Mouse (Mus musculus) T-helper 17 cell (primary cell): ENCODE results near the gene Col5a2.
"Not testable (repeated sequence)": the region's sequence is repeated elsewhere in the genome, so short reads cannot be mapped to it uniquely, and the experiment has no call there.

Source experiments
- in situ Hi-C, 2 experiments: fragments of 300-600 bp; cut with MboI, MseI; formaldehyde crosslinking; loops; 1 replicate in 1 of 2; 2 replicates in 1 of 2; pipeline ENCODE4 v1.15.1; 2025; ENCODE audit warnings: high pct_unique_total_duplicates in 2 of 2

Col5a2 gene

DNA sequence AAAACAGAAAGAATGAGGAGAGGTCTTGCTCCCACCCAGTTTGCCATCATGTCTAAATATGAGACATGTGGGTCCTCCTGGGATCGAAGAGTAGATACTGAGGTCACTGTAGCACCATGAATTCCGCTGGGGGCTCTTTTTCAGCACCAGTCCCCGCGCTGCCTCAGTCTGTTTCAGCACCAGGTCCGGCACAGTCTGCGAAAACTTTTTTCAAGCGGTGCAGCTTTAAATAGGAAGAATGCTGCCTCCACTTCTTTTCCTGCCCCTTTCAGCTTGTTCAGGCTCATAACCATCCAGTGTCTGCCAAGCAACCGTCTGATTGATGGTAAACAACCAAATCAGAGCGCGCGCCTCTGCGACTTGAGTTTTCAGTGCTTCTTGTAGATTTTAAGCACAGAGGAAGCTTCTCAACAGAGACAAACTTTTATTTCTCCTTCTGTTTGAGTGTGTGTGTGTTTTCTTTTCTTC lies at the start of gene Col5a2:
TSS of gene Col5a2 (minus strand) at position 418 of the 468 bp plus-strand sequence.
- in situ Hi-C loops = no loop called here

DNA sequence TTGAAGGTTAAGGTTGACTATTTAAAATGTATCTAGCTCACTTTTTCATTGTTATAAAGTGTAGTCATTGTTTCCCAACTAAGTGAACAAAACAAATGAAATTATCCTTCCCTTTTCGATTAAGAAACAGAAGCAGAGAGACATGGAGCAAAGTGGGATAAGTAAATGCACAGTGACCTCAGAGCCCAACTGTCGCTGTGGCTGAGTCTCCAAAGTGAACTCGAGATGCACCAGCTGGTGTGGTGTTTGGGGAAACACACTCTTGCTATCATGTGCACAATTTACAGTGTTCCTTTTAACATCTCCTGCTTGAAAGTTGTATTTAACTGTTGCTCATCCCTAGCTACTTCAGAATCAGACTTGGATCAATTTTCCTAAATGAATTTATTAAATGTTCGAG lies 47.4 kb upstream of the Col5a2 start:
- in situ Hi-C loops = no loop called here

DNA sequence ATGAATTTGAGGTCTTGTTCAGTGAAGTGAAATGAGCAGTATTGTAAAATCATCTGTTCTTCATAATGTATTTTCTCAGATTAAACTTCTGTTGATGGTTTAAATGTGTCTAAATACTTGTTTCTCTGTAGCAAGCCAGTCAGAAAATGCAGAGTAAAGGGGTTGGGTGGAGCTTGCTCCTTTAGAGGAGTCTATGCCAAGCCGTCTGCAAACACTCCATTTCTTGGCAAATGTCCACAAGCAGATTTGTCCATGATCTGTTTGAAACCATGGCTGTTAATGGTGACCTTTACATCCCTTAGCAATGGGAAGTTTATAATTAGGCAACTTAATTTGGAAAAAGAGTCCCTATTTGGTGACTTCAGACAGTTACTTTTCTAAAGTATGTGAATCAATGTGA lies 38.8 kb upstream of the Col5a2 start:
- in situ Hi-C loops = no loop called here

DNA sequence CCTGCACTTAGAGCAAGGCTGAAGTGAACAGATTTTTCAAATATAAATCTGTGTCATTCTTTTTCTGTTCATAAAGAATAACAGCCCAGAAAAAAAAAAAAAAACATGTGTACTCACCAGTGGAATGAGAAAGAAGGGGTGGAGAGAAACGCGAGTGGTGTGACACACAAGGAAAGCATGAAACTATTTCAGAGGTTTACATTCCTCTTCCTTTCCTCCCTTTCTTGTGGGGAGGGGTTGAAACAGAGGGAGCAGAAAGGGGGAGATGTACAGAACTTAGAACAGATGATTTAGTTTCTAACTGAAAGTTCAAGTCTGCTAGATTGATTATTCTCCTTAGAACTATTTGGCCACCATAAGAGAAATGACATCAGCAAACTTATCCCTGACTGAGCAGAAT lies 38.1 kb upstream of the Col5a2 start:
- in situ Hi-C loops = no loop called here

DNA sequence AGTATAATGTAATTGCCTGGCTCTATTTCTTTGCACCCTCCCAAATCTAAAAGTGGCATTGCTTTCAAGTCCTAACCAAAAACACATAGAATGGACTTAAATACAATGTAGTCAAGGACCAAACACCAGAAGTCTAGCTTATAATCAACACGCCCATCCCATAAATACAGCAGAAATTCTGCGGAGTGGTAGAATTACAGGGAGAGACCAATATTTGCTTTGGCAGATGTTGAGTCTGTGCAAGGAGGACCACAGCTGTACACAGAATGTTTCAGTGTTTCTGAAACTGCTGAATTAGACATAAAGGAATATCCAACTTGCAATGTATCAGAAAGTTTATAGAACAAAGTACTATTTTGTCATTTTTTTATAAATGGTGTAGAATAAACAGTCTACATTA lies 28.4 kb upstream of the Col5a2 start:
- in situ Hi-C loops = no loop called here

DNA sequence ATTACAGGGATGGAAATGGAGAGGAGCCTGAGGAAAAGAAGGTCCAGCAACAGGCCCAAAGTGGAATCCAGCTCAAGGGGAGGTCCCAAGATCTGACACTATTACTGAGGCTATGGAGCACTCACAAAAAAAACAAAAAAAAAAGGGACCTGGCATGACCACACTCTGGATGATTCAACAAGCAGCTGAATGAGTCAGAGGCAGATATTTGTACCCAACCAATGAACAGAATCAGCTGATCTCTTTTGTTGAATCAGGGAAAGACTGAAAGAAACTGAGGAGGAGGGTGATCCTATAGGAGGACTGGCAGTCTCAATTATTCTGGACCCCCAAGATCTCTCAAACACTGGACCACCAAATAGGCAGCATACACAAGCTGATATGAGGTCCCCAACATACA lies 24.4 kb upstream of the Col5a2 start:
- in situ Hi-C loops = not testable (repeated sequence)

DNA sequence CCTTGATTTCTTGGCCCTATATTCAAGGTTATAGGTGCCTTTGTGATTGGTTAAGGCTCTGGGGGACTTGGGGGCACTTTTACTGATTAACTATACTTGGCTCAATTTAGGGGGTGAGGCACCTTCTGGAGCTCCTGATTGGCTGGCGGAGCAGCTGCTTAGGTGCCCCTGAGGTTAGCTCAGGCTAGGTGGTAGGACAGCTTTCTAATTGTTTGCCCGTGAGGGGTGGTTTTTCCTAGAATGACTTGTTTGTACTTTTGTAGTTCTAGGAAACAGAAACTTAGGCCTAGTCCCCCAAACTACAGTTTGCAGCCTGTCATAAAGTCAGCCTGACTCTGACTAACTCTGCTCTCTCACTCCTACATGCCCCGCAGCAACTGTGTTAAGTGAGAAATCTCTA lies 20.5 kb upstream of the Col5a2 start:
- in situ Hi-C loops = no loop called here

DNA sequence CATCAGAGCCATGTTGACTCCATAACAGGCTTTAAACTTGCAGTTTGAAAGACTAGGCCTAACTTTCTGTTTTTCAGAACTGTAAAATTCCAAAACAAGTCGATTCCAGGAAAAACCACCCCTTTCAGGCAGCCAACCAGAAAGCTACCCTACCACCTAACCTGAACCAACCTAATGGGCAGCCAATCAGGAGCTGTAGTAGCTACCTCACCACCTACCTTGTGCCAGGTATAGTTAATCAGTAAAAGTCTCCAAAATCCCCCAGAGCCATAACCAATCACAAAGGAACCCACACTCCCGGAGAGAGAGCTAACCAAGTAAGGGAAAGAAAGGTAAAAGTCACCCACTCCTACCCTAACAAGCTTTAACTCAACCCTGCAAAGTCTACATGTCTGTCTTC lies 18.4 kb upstream of the Col5a2 start:
- in situ Hi-C loops = no loop called here

DNA sequence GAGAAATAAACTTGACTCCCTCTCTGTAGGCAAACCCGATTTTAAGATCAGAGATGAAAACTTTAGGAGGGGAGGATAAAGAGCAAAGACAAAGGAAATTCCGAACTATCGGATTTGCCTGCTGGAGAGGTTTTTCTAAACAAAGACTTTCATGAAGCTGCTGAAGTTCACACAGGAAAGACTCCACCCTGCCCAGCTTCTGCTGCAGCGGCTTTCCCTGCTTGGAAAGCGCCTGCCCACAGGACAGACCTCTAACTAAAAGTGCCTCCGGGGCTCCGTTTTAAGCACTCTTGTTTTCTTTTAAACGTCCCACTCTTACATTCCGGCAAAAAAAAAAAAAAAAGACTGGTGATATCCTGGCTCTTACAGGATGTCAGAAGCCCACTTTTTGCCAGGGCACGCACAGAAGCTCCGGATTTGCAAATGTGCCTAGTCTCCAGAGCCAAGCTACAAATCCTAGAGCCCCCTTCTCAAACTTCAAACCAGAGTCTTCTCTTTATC lies 791 bp downstream of the Col5a2 start:
- in situ Hi-C loops = no loop called here

DNA sequence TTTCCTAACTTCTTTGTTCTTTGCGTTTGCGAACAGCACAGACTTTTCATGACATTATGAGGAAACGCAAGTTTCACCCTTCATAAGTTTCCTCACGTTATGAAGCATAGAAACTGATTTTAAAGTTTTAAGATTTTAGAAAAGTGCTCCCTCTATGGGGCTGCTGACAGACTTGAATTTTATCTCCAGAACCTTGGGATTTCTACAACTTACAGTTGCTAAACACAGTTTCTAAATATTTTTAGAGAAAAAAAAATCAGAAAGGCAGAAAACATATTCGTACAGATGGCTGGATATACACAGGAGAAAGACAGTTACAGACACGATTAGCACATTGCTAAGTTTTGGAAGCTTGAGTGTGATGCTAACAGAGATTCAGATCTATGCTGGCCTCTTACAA lies 1.6 kb downstream of the Col5a2 start:
- in situ Hi-C loops = no loop called here

DNA sequence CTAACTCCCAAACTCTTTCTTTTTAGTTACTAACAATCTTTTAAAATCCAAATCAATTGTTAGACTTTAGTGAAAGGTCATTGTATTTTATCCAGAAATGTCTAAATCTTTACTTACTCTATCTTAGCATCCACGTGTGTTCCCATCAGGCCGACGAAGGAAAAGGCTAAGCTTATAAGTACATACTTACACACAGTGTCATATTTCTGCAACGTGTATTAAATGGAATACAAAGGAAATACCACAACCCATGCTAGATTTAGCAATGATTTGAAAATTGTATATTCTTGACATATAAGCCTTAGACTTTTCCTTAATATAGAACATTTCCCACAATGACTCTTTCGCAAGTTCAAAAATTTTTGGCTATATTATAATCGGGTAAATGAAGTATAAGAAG lies 2.6 kb downstream of the Col5a2 start:
- in situ Hi-C loops = no loop called here

DNA sequence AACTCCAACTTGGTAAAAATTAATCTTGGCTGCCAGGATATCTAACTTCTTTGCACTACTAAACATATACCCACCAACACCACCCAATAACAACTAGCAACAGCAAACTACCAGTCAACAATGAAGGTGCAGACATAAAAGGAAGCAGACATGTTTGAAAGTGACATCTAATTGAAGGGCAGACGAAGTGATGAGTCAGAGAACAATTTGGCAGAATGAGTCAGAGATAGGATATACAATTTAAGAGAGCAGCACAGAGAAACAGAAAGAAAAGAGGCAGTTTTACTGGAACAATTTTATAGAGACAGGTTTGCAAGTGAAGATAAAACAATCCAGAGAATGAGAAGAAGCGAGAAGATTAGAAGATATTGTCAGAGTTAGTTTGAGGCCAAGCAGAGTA lies 8.1 kb downstream of the Col5a2 start:
- in situ Hi-C loops = no loop called here

DNA sequence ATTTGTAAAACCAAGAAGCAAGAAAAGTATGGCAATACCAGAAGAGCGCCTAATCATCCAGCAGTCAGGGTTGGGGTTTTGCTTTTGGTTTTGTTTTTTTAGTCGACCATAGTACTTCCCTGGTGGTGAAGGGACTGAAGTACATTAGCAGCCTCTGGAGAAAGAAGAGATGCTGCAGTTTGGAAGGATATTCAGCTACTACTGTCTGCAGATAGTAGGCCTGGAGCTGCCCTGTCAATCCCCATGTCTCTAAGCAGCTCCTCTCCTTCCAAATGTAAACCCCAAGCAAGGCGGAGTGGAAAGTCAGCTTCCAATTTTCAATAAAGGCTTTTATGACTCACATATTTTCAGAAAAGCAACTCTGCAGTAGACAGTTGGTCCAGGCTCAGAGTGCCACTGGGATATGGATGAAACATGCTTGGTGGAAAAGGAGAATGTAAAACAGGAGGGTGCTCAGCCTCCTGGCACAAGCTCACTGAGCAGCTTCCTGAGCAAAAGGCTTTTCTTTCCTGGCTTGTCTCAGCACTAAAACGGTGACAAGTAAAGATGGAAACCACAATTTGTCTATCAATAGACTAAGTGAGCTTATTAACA lies 10.9 kb downstream of the Col5a2 start:
- in situ Hi-C loops = no loop called here

DNA sequence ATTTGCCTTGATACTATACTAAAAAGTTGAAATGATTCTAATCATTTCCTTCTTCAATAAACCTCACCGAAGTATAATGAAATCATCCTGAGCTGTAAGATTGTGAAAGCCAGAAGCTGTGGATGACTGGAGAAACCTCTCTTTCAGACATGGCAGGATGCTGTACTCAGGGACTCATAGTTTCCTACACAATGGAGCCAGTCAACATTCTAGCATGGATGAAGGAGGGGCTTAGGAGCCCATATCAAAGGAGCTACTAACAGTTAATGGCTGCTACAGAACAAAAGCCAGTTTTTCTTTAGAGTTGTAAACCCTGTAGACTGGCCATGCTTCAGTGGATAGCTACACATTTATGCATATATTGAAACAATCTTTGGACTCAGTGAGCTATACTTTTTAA lies 12.6 kb downstream of the Col5a2 start:
- in situ Hi-C loops = no loop called here

DNA sequence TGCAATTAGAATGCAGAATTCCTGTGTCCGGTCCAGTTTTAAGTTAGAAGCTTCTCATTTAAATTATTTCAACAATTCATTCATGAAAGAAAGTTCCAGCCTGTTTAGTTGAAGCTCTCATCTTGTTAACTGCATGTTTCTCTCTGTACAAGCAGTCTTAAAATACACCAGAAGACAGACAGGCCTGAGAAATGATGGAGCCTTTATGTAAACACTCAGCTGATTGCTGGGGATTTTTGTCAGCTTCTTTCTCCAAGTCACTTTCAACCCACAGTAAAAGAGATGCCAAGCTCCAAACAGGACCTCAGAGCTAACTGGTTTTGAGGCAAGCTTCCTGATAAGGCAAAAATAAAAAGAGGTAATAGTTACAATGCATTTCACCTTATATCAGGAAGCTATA lies 14.8 kb downstream of the Col5a2 start:
- in situ Hi-C loops = loop anchor here in 1 of 2 experiments (10.0 kb wide), 1 partner anchor 817 kb away; no protein-coding TSS in a partner anchor

DNA sequence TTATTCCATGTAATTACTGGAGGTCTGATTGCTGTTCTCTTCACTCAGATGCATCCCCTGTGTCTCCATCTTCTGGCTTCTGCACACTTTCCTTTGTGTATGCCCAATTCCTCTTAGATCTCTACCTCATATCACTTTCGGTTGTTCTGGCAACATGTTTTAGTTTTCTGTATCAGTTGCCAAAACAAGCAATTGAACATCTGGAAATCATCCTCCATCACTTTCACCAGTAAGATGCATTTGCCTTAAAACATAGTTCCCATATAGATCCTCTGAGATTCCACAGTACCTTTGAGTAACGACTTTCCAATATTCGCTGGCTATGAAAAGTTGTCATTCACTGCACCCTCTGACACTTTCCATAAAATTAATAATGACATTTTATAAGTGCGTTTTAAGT lies 20.1 kb downstream of the Col5a2 start:
- in situ Hi-C loops = loop anchor here in 1 of 2 experiments (10.0 kb wide), 1 partner anchor 822 kb away; no protein-coding TSS in a partner anchor

DNA sequence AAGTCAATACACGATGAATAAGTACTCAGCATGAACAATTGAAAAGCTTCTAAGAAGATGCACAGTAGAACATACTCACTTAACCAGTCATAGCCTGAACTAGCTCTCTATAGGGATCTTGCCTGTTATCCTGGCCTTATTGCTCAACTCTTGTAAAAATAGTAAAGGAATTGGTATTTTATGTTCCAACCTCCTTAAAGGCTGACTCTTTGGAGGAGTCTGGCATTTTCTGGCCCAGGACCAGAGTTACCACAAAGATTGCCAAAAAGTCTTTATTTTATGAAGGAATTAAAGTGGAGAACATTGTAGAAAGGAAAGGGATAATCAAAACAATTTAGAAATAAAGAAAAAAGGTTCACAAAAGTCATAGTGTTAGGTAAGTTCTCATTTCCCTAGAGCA lies 21.2 kb downstream of the Col5a2 start:
- in situ Hi-C loops = loop anchor here in 1 of 2 experiments (10.0 kb wide), 1 partner anchor 823 kb away; no protein-coding TSS in a partner anchor

DNA sequence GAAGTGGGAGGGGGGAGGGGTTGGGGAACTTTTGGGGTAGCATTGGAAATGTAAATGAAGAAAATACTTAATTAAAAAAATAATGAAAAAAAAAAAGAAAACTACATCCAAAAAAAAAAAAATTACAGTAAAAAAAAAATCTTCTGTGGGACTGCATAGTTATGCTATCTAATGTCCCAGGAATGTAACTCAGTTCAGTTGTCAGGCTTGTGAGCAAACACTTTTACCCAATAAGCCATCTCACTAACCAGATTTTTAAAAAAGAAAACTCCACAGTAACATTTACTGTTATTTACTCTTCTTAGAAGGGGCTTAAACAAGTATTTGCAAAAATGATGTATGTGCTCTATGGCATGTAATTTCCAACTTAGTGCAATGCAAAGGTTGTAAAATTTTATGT lies 24.0 kb downstream of the Col5a2 start:
- in situ Hi-C loops = no loop called here

DNA sequence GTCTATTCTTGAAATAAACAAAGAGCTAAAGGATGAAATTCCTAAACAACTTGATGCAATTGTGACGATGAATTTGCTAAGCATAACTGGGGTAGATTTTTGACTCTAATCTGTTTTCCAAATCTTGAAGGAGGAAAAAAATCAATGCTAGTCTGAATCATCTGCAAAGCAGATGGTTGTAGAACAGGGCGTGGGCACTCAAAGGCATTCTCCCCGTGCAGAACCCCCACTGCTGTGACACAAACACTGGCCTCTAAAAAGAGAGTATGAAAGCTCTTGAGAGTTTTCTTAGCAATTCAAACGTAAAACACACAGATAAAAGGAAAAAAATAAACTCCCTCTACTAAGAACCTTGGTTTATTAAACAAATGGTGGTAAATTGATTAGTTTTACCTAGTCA lies 30.3 kb downstream of the Col5a2 start:
- in situ Hi-C loops = no loop called here

DNA sequence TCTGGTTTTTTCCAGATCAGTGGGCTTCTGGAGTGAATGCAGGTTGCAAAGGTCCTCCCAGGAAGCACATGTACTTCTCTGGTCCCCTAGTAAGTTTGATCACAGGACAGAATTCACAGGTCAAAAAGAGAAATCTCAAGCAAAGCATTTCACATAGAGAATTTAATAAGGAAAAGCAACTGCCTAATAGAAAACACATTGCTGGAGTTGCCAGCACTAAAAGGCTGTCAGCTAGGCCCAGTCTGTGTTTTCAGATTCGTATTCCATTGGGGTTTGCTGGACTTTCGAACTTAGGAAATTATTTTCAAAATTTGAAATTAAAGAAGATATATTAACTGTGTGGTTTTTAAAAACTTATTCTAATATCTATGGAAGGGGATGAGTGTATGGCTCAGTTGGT lies 42.3 kb downstream of the Col5a2 start:
- in situ Hi-C loops = no loop called here

DNA sequence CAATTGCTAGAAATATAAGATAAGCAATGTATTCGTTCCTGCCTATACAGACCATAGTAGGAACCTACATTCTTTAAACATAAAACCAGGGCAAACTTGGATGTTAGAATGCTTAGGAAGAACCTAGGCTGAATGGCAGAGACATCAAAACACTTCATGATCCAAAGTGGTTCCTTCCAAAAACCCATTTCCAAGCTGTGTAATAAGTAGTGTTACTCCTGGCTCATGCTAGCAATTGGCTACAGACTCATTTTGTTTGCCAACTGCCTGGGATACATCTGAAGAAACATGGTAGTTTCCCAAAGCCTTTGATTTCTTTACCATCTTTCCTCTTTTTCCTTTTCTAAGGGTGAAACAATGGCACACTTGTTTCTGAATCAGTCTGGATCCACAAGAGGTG lies 47.3 kb downstream of the Col5a2 start:
- in situ Hi-C loops = no loop called here

DNA sequence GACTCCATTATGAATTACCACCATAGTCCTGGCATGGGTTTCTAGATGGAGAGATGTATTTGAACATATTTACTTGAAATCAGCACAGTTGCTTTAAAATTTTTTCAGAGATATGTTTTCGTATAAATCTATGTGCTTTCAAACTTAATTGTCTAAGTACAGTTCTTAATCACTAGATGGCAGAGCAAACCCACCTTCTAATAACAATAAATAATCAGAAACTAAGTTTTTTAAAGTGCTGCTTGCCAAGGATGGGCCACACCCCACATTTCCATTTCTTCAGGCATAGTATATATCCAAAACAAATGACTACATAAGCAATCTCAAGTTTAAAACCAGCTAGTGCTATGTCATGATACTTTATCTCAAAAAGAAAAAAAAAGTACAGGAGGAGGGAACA lies 54.2 kb downstream of the Col5a2 start:
- in situ Hi-C loops = no loop called here

DNA sequence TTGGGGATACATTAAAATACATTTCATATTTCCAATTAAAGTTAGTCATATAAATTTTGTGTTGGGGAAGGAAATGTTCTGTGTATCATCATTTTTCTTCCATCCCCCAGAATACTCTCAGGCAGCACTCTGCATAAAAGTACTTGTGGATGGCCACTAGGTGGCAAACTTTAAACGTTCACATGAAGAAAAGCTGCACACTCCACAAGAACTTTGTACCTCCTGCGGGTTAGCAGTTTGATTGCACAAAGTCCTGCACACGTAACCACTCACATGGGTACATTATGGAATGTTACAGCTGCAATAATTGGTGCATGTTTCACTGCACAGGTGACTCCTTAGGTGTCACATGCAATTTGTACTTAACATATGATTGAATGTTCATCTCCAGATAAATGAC lies 71.2 kb downstream of the Col5a2 start:
- in situ Hi-C loops = loop anchor here (5.0 to 10.0 kb wide), 2 partner anchors 330 to 333 kb away; no protein-coding TSS in a partner anchor

DNA sequence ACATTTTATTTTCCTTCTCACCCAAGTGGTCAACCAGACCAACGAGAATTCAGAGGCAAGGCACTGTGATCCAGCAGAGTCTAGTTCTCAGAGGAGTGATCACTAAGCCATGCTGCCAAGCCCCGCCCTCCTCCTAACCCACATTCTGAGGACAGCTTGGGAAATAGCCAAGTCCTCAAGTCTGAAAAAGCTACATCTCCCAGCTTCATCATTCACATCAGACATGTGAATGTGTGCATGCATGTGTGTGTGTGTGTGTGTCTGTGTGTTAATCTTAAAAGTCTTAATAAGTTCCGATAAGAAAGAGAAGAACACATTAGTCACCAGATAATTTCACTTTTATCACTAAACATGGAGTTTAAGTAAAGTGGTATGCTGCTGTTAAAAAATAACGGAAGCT lies 72.6 kb downstream of the Col5a2 start:
- in situ Hi-C loops = loop anchor here (5.0 to 10.0 kb wide), 2 partner anchors 332 to 334 kb away; no protein-coding TSS in a partner anchor
